Comparison of ENCODE assay signal across 21 mouse cellular contexts in genomic region chr8:115109309-115109708, GRCm38 (mm10).
DNase-seq lines count a peak whose midpoint lies in the region; ATAC-seq and TF ChIP-seq lines count a peak whose summit lies in the region.
"Had no signal": no experiment of that assay in that cellular context is flagged by ENCODE, and none has a peak within 500 bp of the region (broad histone marks: within the 10 kb centered on the region; RNA-seq: fewer than 3 reads in every experiment).

No protein-coding gene starts in this region.

- no peaks in the 10 kb centered on the region for H3K27me3 ChIP-seq in heart, embryonic 11.5 days (ENCODE audit: control insufficient read depth, insufficient read depth, low read length)
- H3K27me3 ChIP-seq in Patski, result no peaks in the 10 kb centered on the region
- no peaks in the 10 kb centered on the region; the same call in 1 of the 2 replicates for H3K27me3 ChIP-seq in forebrain, postnatal 0 days (ENCODE audit: insufficient read depth, low read length)

- H3K4me3 ChIP-seq in heart, embryonic 11.5 days (ENCODE audit: low read depth, low read length), result no peak overlapping the region
- H3K4me3 ChIP-seq in forebrain, postnatal 0 days (ENCODE audit: low read depth, low read length), result no peak overlapping the region

- peak; percentile 30 for DNase-seq in heart, adult 11 months
- DNase-seq in Muller cell, postnatal 12 days (ENCODE audit: inconsistent ontology term), result peak; percentile 83
- peak; percentile 28 for DNase-seq in Patski (ENCODE audit: low read depth, low spot score)
- DNase-seq in thymus, postnatal 4 days, result no peak
- DNase-seq in forebrain, postnatal 0 days, result no peak
- DNase-seq: adrenal gland, adult 2 months; adrenal gland, adult 8-10 months; adrenal gland, postnatal 10 days; adrenal gland, postnatal 14 days; adrenal gland, postnatal 25 days; adrenal gland, postnatal 36 days; B cell, adult 2 months; cerebellum, adult 11 months; cerebellum, adult 11-12 months; cerebellum, adult 18-20 months; cerebellum, adult 2 months; cerebellum, adult 8-10 months had no signal

- no peak for ATAC-seq in heart, embryonic 11.5 days (replicated peaks; ENCODE audit: insufficient number of reproducible peaks, low FRiP score, low TSS enrichment)
- ATAC-seq in Patski, result peak; percentile 92
- no peak for ATAC-seq in forebrain, postnatal 0 days
- ATAC-seq: activated CD4-positive, CD25-positive, alpha-beta regulatory T cell, adult 4 months; CD4-positive, CD25-positive, alpha-beta regulatory T cell, adult 4 months had no signal

- H3K36me3 ChIP-seq in heart, embryonic 11.5 days (ENCODE audit: control insufficient read depth, insufficient read depth, low read length), result no peaks in the 10 kb centered on the region
- no peaks in the 10 kb centered on the region for H3K36me3 ChIP-seq in forebrain, postnatal 0 days (ENCODE audit: insufficient read depth)
- H3K36me3 ChIP-seq: G1E had no signal

- in situ Hi-C loops in Patski (cut with MboI; ENCODE audit: low pct_unique_long_range_greater_than_20kb), result no loop called here

- POLR2A ChIA-PET in Patski (lab: Charles Lee), result no interaction called here

- H3K4me1 ChIP-seq in heart, embryonic 11.5 days (ENCODE audit: control insufficient read depth, insufficient read depth, low read length), result peaks cover 4% of the 10 kb centered on the region; the same call in 1 of the 2 replicates
- H3K4me1 ChIP-seq in forebrain, postnatal 0 days (ENCODE audit: insufficient read depth), result no peaks in the 10 kb centered on the region

- TF ChIP-seq CTCF in Patski (IDR thresholded peaks at IDR 0.05), result no peak
- no peak for TF ChIP-seq CTCF in forebrain, postnatal 0 days (IDR thresholded peaks at IDR 0.05; ENCODE audit: low read depth)

- CTCF ChIA-PET in Patski (lab: Charles Lee), result interaction anchor here (0.9 kb wide), 1 partner anchor 84 kb away, joined by 3 read pairs; no protein-coding TSS in a partner anchor

- H3K27ac ChIP-seq in heart, embryonic 11.5 days (ENCODE audit: low read depth, low read length), result no peak overlapping the region
- H3K27ac ChIP-seq in forebrain, postnatal 0 days (ENCODE audit: low read depth, low read length), result no peak overlapping the region

- H3K9ac ChIP-seq in heart, embryonic 11.5 days (ENCODE audit: low read depth, low read length), result no peak overlapping the region
- no peak overlapping the region for H3K9ac ChIP-seq in forebrain, postnatal 0 days

- no peak overlapping the region for H3K4me2 ChIP-seq in heart, embryonic 11.5 days
- no peak overlapping the region for H3K4me2 ChIP-seq in forebrain, postnatal 0 days (ENCODE audit: low read depth)

- no peaks in the 10 kb centered on the region for H3K9me3 ChIP-seq in heart, embryonic 11.5 days (replicated peaks; ENCODE audit: control insufficient read depth, low read length)
- H3K9me3 ChIP-seq in forebrain, postnatal 0 days (ENCODE audit: low read length), result no peaks in the 10 kb centered on the region

- WGBS in heart, embryonic 11.5 days (ENCODE audit: insufficient replicate concordance), result 69% methylated on average over 3 of the region's 3 CpGs
- 75% methylated on average over 3 of the region's 3 CpGs for WGBS in forebrain, postnatal 0 days

Comparison
In these comparisons a context has a peak if more than half of its experiments do, and no peak if none do; other contexts are left out.
1. DNase-seq: peak in heart, adult 11 months (single experiment), Muller cell, postnatal 12 days (single experiment) and Patski (single experiment); none in thymus, postnatal 4 days (single experiment) and forebrain, postnatal 0 days (single experiment).